Mouse (Mus musculus) spleen, adult 12 weeks (tissue): Measurements from ENCODE around the gene Sf3b4.
"Not testable (repeated sequence)": the region's sequence is repeated elsewhere in the genome, so short reads cannot be mapped to it uniquely, and the experiment has no call there.

Experiments
- DNase-seq: peaks from one replicate; pipeline ENCODE4 v3.0.0; 2022; ENCODE audit warnings: low spot score

Gene Sf3b4

DNA sequence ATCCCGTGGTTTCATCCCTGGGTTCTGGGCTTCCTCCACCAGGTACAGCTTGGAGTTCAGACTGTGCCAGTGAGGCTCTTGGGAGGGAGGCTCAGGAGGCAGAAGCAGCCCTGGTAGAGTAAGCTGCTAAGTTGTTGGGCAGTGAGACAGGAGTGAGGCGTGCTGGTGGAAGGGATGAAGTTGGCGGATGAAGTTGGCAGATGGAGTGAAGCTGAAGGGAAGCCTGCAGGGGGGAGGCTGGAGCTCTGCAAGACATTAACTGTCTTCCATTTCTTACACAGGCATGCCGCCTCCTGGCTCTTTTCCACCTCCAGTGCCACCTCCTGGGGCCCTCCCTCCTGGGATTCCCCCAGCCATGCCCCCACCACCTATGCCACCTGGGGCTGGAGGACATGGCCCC lies 1.9 kb downstream of the Sf3b4 start:
- not testable (repeated sequence) for DNase-seq

DNA sequence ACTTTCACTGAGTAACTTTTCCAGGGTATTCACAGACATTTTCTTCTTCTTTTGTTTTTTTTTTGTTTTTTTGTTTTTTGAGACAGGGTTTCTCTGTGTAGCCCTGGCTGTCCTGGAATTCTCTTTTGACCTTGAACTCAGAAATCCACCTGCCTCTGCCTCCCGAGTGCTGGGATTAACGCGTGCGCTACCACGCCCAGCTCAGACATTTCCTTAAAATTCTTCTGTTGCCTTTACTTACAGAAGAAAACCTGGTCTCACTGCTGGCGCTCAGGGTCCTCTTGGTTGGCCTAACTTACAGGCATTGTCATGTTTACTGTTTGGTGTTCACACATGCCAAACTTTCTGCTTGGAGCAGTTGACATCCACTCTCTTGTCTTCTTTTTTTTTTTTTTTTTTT lies 3.1 kb downstream of the Sf3b4 start:
- no peak for DNase-seq

GRCm38 (mm10) chr3:96178427-96178826 lies 6.3 kb downstream of the Sf3b4 start:
- no peak for DNase-seq

GRCm38 (mm10) chr3:96178902-96179301 lies 6.8 kb downstream of the Sf3b4 start:
- DNase-seq = no peak

DNA sequence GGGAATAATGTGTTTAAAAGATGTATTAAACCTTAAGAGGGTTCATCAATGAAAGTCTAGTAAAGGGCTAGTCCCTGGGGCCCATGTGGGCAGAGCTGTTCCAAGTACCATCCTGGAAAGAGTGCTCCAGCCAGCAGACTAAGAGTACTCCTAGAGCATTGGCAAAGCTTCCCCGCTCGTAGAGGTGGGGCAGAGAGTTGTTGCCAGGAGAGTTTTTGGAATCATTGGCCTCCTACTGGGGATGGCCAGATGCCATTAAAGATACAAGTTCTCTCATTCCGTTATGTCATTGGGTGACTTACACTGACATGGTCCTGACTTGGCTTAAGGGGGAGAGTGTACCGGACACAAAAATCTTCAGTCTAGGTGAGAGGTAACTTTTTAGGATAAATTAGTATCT lies 7.4 kb downstream of the Sf3b4 start:
- no peak for DNase-seq

DNA sequence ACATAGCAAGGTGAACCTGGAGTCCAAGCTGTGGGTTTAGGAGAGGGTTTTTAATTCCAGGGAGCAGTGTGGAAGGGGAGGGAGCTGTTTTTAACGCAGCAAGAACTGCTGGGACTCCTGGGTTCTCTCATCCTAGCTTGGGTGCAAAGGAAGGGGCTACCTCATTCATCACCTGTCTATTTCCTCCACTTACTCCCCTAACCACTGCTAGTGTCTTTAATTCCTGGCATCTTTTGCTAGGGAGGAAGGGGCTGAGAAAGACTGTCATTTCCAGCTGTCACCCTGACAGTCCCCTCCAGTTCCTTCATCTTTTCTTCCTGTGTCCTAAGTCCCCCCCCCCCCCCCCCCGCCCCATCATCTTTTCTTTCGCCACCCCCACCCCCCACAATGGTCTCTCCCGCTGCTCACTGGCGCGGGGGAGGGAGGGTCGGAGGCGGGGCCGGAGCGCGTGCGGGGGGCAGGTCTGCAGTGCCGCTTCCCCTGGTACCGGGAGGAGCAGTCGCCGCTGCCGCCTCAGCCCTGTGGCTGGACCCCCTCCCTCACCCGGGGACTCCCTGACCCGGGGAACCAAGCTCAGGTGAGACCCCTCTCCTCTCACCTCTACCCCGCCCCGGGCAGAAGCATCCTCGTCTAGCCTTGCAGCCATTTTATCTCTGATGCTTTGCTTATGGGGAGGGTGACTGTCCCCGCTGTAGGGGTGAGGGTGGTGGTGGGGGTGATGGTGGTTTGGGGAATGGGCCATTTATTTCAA lies 8.8 kb downstream of the Sf3b4 start, which contains the start of gene Sv2a:
TSS of gene Sv2a (plus strand) at position 425 of the 751 bp plus-strand sequence.
- DNase-seq = peak; percentile 8

- no peak for DNase-seq
Observed at GRCm38 (mm10) chr3:96181510-96182381, 9.6 kb downstream of the Sf3b4 start.

GRCm38 (mm10) chr3:96182382-96182776 lies 10.2 kb downstream of the Sf3b4 start:
- DNase-seq = no peak

DNA sequence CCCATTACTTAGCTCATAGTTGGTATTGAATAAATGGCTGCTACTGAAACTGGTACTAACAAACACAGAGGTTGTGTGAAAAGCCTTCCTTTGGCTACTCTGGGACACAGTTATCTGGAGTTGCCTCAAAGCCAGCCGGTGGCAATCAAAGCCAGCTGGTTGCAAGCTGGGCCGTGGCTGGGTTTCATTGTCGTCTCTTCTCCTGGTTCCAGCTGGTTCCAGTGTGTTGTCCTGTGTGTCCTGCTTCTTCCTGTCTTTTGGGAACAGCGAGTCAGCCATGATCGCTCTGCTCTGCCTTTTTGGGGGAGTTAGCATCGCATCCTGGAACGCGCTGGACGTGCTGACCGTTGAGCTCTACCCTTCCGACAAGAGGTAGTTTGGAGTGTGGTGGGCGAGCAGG lies 20.8 kb downstream of the Sf3b4 start:
- DNase-seq = no peak

GRCm38 (mm10) chr3:96194966-96195365 lies 22.8 kb downstream of the Sf3b4 start:
- DNase-seq = no peak

DNA sequence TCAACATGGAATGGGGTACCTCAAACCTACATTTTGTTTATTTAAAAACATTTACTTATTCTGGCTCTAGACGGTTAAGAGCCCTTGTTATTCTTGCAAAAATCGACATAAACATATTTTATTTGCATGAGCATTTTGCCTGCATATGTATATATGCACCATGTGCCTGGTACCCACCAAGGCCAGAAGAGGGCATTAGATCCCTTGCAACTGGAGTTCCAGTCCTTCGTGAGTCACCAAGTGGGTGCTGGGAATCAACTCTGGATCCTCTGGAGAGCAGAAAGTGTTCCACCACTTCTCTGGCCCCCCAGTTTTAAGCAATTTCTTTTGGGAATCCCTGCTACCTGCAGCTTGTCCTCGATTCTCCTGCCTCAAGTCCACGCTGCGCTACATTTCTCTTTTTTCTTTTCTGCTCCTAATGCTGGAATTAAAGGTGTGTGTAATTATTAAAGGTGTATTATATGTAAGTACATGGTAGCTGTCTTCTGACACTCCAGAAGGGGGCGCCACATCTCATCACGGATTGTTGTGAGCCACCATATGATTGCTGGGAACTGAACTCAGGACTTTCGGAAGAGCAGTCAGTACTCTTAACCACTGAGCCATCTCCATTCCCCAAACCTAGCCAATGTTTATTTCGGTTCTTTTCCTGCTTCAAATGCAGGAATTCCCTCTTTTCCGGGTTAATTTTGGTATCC lies 23.6 kb downstream of the Sf3b4 start:
- DNase-seq = no peak

DNA sequence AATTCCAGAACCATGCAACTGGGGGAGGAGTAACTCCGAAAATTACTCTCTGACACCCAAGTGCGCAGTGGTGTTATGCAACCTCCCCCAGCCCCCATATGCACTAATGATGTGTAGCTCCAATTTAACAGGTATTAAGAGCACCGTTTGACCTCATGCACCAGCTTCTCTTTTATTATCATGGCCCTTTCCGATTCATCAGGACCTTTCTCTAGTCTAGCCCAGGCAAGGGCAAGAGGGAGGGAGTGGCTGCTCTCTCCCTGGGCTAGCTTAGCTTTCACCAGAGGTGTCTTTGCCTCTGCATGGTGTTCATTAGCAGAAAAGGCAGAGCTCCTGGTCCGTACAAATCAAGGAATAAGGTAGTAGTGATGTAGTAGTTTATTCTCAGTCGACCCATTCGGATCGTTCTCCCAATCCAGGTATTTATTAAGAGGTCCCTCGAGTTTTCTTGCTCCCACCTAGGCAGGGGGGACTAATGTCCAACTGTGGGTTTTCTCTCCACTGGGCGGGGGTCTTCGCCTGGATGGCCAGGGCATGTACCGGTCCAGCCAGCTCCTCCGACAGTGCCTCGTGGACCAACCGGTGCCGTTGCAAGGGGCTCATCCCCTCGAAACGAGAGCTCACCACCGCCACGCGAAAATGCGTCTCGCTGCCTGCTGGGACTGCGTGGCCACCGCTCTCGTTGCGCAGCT lies 24.5 kb downstream of the Sf3b4 start:
- no peak for DNase-seq

GRCm38 (mm10) chr3:96197129-96197749 lies 25.1 kb downstream of the Sf3b4 start:
- DNase-seq = peak; percentile 68

DNA sequence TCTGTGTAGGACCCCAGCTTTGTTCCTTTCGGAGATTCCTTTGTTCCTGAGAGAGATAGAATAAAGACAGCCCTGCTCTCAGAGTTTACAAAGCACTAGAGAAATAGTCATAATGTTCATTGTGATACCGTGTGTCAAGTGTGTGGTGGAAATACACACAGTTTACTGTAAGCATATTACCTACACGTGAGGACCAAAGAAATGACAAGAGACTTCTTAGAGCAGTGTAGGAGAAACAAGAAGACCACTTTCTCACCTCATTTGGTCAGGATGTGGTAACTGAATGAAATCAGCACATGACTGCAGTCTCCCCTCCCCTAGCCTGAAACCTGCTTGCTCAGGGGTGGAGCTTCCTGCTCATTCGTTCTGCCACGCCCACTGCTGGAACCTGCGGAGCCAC lies 26.0 kb downstream of the Sf3b4 start:
- peak; percentile 16 for DNase-seq

- DNase-seq = not testable (repeated sequence)
Observed at GRCm38 (mm10) chr3:96198601-96199251, 26.6 kb downstream of the Sf3b4 start.

DNA sequence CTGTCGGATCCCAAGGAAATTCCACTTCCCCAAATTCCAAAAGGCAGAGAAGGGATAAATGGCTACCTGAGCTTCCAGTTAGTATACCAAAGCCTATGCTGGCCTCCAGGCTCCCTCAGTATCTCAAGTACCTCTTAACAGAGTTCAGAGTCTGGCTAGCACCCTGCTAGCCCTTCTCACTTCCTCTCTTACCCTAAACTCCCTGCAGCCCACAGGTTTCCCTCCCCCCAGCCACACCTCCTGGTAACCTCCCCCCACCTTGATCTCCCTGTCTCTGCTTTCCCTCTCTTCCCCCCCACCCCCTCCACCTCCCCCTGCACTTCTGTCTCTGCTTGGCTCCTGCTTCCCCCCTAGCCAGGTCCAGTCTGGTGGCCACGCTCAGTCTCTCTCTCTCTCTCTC lies 27.6 kb downstream of the Sf3b4 start:
- DNase-seq = no peak

DNA sequence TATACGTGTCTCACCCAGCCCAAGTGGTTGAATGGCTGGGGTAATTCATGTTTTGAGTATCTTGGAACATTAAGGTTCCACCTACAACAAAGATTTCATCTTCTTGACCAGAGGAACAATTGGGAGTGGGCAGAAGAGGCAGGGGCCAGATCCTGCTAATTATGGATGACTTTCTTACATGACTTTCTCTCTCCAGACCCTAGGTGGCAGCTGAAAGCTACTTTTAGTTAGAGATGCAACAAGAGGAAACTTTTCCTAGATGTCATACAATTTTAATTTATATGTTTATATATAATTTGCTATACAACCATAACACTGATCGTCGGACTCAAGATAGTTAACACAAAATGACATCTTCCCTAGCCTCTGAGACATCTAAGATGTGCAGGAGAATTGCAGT lies 35.7 kb downstream of the Sf3b4 start:
- DNase-seq = no peak

- no peak for DNase-seq
Observed at GRCm38 (mm10) chr3:96209242-96209641, 37.1 kb downstream of the Sf3b4 start.

DNA sequence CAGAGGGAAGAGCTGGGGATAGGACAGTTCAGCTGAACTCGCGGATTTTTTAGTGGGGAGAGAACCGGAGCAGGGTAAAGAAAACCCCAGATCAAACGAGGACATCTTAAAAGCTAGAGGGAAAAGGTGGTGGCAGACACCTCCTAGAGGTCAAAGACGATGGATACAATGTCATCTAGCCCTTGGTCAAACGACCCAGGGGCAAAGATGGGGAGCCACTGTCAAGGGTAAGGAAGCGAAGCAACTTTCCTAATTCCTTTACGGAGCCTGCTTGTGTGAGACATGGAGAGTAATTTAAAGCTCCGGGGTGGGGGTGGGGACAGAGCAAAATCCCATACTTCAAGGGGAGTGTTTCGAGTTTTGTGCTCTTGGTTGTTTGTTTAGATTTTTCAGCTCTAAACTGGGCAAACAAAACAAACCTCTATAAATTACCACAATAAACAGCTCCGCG lies 47.1 kb downstream of the Sf3b4 start:
- DNase-seq = peak; percentile 35

DNA sequence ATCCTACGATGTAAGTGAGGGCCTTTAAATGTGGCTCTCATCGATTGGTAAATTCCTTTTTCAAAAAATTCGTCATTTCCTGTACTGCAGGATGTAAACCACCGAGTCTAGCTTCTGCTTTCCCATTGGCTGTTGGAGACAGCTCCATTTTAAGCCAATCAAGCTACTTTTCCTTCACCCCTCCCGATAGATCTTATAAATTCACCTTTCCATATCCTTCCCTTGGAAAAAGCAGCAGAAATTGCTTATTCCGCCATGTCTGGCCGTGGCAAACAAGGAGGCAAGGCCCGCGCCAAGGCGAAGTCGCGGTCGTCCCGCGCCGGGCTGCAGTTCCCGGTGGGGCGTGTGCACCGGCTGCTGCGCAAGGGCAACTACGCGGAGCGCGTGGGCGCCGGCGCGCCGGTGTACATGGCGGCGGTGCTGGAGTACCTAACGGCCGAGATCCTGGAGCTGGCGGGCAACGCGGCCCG lies 47.6 kb downstream of the Sf3b4 start, which contains the start of the genes Bola1 and Hist2h2ab:
TSS of gene Bola1 (minus strand) at position 49 of the 470 bp plus-strand sequence.
TSS of gene Hist2h2ab (plus strand) at position 205 of the 470 bp plus-strand sequence.
- DNase-seq = peak; percentile 78
